Mouse (Mus musculus) c-Kit-positive CD71-positive TER-119-negative erythroid progenitor cells, embryonic 14.5 days (primary cell): ENCODE measurements around the gene Acsl5.
A peak's percentile ranks its signal among the peaks of the same experiment; 100 is the strongest.

Experiments used
- DNase-seq: peaks from one replicate; pipeline ENCODE4 v3.0.0-alpha.2; 2013; ENCODE audit warnings: low read depth

The Acsl5 gene

DNA sequence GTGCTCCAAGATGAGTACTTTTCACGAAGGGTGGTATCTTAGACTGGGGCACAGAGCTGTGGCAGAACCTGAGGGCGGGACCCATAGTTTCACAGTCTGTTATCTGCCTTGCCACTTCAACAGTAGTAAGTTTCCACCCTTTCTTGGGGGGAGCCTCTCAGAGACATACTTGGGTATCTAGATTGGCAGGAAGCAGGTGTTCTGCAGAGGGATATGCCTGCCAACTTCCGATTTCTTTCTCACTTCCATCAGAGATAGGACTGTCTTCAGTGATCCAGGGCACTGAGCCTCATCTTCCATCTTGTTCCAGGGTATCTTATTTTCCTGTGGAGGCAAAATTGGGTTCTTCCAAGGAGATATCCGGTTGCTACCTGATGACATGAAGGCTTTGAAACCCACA, 32.4 kb downstream of the Acsl5 start:
- DNase-seq, result peak; percentile 86

GRCm38 (mm10) chr19:55286034-55286433, 34.3 kb downstream of the Acsl5 start:
- no peak for DNase-seq

DNA sequence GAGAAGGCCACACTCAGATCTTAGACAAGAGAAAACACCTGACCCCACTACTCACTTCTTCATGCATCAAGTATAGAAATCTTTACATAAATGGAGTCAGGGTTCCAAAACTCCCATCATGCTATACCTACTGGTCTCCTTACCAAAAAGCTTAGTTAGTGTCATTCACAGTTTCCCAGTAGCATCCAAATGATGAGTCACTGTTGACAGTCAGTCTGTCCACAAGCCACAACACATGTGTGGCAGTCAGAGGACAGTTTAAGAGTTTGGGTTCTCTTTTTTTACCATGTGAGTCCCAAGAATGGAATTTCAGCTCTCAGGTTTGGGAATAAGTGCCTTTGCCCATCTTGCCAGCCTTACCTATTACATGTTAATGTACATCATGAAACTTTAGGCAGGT, 37.2 kb downstream of the Acsl5 start:
- no peak for DNase-seq

DNA sequence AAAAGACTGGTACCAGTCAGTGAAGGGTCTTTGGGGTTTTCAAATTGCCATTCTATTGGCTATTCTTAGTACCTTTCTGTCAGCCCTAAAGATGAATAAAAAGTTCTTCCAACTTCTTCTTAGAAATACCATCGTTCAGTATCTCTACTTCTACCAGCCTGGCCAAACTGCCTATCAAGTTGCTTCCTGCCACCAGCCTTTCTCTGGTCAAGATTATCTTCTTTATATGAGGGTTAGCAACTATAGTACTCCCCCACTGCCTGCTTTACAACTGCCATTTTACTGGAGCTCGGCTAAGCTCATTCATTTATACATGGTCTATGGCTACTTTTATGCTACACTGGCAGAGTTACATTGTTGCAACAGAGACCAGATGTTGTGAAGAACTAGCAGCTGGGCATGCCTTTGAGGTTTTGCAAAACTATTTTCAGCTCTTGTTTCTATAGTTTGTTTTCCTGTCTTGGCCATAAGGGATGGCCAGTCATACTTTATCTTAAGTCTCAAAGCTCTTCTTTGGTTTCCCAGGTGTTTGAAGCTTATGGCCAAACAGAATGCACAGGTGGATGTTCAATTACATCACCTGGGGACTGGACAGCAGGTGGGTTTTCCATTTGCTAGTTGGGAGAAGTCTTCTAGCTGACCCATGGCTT, 39.0 kb downstream of the Acsl5 start:
- no peak for DNase-seq

- DNase-seq, result no peak
These were observed 40.6 kb downstream of the Acsl5 start for GRCm38 (mm10) chr19:55292210-55292850.

DNA sequence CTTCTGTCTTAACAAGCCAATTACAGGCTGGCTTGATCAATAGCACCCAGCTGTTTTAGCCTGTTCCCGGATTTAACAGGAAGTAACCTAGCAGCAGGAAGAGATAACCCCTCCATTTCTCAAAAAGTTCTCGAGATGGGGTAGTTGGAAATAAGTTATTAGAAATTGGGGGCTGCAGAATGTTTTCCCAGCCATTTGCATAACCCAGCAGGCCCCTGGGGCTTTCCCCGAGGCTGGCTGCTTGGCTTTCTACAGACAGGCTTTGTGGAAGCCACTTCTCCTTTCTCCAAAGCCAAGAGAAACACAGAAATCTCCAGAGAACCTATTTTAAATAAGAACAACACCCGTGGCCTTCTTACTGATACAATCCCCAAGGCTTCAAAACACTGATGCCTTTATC, 41.4 kb downstream of the Acsl5 start:
- DNase-seq, result no peak

- no peak for DNase-seq
These were observed 43.3 kb downstream of the Acsl5 start for GRCm38 (mm10) chr19:55295075-55295474.

GRCm38 (mm10) chr19:55295556-55295955, 43.8 kb downstream of the Acsl5 start:
- no peak for DNase-seq

- no peak for DNase-seq
These were observed 44.6 kb downstream of the Acsl5 start for GRCm38 (mm10) chr19:55296301-55296700.

GRCm38 (mm10) chr19:55297489-55297888, 45.8 kb downstream of the Acsl5 start:
- no peak for DNase-seq

DNA sequence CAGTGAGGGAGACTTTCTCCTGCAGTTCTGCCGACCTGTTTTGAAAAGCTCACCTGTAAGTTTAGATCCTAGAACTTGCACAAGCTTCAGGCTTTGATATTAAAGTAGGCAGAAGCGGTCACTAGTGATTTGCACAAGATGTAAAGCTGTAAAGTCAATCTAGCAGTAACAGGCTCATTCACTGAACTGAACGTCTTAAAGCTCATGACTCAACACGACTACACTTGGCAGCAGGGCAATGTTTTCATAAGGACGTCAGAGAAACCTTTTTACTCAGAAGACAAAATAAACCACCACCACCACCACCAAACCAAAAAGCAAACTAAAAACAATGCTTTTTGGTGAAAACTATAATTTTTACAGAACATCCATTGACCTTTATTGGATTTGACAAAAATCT, 46.2 kb downstream of the Acsl5 start:
- DNase-seq, result no peak

DNA sequence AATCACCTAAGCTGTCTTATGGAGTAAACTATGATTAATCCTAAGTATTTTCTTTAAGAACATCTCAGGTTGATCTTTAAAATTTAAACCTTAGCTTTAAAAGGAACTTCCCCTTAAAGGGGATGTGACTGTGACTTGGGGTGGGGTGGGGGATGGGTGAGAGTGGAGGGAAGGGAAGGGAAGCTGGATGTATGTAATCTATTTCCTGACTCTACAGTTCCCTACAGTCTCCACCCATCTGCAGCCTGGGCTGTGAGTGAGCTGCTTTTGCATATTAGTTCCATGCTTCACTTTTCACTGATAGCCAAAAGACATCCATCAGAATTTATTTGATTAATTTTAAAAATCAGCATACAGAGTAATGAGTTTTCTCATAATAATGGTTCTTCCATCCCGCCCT, 47.6 kb downstream of the Acsl5 start:
- no peak for DNase-seq

- no peak for DNase-seq
These were observed 48.8 kb downstream of the Acsl5 start for GRCm38 (mm10) chr19:55300525-55300924.

- no peak for DNase-seq
These were observed 53.3 kb downstream of the Acsl5 start for GRCm38 (mm10) chr19:55305024-55305423.

DNA sequence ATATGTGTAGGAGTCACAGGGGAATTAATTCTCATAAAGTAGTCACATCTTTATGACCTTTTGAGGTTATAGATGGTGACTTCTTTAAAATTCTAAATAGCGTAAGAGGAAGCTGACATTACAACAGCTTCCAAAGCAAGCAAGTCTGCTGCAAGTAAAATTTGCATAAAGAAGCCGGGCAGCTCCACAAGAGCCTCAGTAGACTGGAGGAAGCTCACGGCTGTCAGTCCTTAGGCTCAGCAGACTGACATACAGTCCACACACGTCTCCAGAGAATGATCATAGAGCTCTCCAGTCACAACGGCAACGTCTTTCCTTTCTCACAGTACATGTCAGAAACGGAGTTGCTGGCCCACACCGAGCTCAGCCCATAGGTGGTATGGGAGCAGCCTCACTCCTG, 60.1 kb downstream of the Acsl5 start:
- no peak for DNase-seq

DNA sequence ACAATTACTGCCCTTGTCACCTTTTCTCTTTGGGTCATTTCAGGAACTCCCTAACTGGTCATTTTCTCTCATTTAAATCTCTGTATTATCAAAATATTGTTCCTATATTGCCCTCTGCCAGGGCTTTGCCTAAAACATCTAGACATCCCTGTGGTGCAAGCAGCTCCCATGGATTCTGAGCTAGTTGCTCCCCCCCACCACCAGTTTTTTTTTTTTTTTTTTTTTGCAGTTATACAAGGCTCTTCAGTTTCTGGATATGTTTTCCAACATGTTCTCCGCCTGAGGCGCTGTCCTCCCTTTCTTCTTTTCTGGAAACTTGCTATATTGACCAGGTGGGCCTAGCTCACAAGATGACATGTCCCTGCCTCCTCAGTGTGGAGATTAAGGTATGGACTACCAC, 61.9 kb downstream of the Acsl5 start:
- DNase-seq, result no peak

GRCm38 (mm10) chr19:55315452-55316108, 63.8 kb downstream of the Acsl5 start, which contains the start of gene Zdhhc6:
Zdhhc6 (minus strand) TSS chr19:55316032.
- no peak for DNase-seq

DNA sequence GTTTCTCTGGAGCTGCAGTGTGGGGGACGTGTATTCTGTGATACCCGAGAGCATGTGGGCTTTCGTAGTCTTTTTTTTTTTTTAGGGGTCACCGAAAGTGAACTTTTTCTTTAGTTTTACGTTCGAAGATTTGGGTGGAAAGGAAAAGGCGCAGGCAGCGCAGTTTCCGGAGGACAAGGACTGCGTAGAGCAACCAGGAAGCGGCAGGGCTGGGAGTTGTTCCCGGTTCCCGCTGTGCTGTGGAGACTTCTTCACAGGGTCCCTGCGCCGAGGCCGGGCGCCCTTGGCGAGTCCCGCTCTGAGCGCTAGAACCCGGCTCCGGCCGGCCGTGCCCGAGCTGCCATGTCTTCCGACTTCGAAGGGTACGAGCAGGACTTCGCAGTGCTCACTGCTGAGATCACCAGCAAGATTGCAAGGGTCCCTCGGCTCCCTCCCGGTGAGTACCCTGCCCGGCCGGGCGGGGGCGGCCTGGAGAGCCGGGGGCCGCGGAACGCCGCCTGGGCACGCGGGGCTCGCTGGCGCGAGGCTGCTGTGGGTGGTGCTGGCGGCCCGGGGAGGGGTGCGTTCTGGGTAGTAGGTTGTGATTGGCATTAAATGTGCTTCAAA, 64.5 kb downstream of the Acsl5 start, which contains the start of gene Vti1a:
Vti1a (plus strand) TSS at position 187 of the 606 bp plus-strand sequence.
- peak; percentile 89 for DNase-seq

- peak; percentile 19 for DNase-seq
These were observed 65.2 kb downstream of the Acsl5 start for GRCm38 (mm10) chr19:55316901-55317300.

GRCm38 (mm10) chr19:55319036-55319435, 67.3 kb downstream of the Acsl5 start:
- no peak for DNase-seq

DNA sequence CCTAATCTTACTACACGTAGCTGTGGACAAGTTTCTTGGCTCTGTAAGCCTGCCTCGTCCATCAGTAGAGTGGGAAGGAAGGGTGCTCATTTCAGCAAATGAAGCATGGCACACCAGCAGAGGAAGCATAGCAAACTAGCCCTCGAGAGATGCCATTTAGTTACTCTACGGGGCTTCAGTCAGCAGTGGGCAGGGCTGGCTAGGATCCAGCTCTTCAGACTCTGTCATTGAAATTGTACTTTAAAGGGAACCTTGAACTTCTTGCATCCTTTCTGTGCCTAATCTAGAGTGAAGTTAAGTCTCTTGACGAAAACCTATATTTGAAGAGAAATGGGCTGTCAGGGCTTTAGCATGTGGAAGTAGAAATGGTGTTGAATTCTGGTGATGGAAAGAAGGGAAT, 67.8 kb downstream of the Acsl5 start:
- no peak for DNase-seq

- no peak for DNase-seq
These were observed 70.9 kb downstream of the Acsl5 start for GRCm38 (mm10) chr19:55322604-55323003.

GRCm38 (mm10) chr19:55327510-55327909, 75.8 kb downstream of the Acsl5 start:
- no peak for DNase-seq
